Mouse (Mus musculus): Measurements from ENCODE around the gene Kl. TPM values are rescaled to one million over a fixed set of nuclear protein-coding genes. Genes with fewer than 3 reads are reported as not detected.

Kl gene
- polyA plus RNA-seq, 1 experiment from 2014 or later = 0.04 TPM

DNA sequence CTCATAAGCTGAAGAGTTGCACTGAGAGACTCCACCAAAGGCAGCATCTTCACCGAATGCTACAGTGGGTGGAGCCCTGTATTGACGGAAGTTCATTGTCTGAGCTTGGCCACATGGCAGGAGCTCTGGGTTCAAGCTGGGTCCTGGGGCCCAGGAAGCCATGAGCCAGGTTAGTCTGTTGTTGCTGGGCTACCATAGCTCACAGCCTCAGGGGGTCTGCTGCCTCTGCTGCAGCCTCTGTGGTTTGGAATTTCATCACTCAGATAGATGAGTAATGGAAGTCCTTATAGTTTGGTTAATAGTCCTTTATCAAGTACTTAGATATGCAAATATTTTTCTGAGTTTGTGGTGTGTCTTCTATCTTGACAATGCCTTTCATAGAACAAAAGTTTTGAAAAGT, 32.4 kb upstream of the Kl start:
- Histone ChIP-seq H3K4me3 (ENCODE audit: low read length) (no peak overlapping the region), H3K36me3 (ENCODE audit: control insufficient read depth, insufficient read depth, low read length) (no peaks in the 10 kb centered on the region), H3K9ac (ENCODE audit: low read depth, low read length) (no peak overlapping the region), H3K4me2 (ENCODE audit: low read depth, low read length) (no peak overlapping the region), H3K9me3 (ENCODE audit: control insufficient read depth, low read length) (no peaks in the 10 kb centered on the region), H3K27ac (ENCODE audit: low read length) (no peak overlapping the region), H3K4me1 (ENCODE audit: control insufficient read depth, insufficient read depth, low read length) (peaks cover 5% of the 10 kb centered on the region; the same call in 1 of the 2 replicates), H3K27me3 (replicated peaks; ENCODE audit: control insufficient read depth, insufficient read depth, low read length) (no peaks in the 10 kb centered on the region)
- no peak for ATAC-seq
- 79% methylated on average over 2 of the region's 2 CpGs for WGBS

DNA sequence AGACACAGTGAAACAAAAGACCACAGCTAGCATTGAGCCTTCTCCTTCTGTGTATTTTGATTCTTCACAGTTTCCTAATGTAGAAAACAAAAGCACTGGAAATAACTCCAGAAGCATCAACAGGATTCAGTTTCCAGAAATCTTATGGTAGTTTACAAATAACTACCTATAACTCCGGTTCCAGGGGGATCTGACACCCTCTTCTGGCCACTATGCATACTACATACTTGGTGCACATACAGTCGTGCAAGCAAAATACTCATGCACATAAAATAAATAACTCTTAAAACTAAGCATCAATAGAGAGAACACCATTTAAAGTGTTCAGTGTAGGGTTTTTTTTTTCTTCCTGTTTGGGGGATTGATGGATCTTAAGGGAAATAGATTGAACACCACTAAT, 23.0 kb upstream of the Kl start:
- Histone ChIP-seq H3K36me3 (ENCODE audit: control insufficient read depth, insufficient read depth, low read length) (no peaks in the 10 kb centered on the region), H3K4me2 (ENCODE audit: low read depth, low read length) (no peak overlapping the region), H3K4me3 (ENCODE audit: low read length) (no peak overlapping the region), H3K27me3 (replicated peaks; ENCODE audit: control insufficient read depth, insufficient read depth, low read length) (no peaks in the 10 kb centered on the region), H3K9ac (ENCODE audit: low read depth, low read length) (no peak overlapping the region), H3K9me3 (ENCODE audit: control insufficient read depth, low read length) (no peaks in the 10 kb centered on the region), H3K4me1 (ENCODE audit: control insufficient read depth, insufficient read depth, low read length) (no peaks in the 10 kb centered on the region), H3K27ac (ENCODE audit: low read length) (no peak overlapping the region)
- ATAC-seq = no peak
- 87% methylated on average over 2 of the region's 2 CpGs for WGBS

DNA sequence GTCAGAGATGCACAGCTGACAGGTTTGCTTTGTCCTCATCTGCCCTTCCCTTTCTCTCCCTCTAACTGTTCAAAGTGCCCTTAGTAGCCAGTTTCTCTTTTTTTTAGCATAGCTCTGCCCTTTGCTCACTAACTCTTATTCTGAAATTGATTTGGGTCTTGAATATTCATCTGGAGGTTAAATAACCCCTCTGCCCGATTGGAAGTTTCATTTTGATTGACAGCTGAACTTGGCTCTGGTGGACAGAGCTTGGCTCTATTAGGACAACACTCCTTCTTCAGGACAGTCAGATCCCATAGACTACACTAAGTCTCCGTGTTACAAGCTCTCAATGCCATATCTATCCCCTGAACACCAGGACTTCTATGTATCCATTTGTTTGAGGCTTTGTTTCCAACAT, 19.8 kb upstream of the Kl start:
- no peaks in the 10 kb centered on the region for H3K9me3 ChIP-seq (ENCODE audit: control insufficient read depth, low read length)
- H3K9ac ChIP-seq (ENCODE audit: low read depth, low read length) = no peak overlapping the region
- no peak overlapping the region for H3K4me3 ChIP-seq (ENCODE audit: low read length)
- H3K27me3 ChIP-seq (replicated peaks; ENCODE audit: control insufficient read depth, insufficient read depth, low read length) = no peaks in the 10 kb centered on the region
- H3K4me1 ChIP-seq (ENCODE audit: control insufficient read depth, insufficient read depth, low read length) = no peaks in the 10 kb centered on the region
- ATAC-seq = no peak
- H3K27ac ChIP-seq (ENCODE audit: low read length) = no peak overlapping the region
- no peak overlapping the region for H3K4me2 ChIP-seq (ENCODE audit: low read depth, low read length)
- H3K36me3 ChIP-seq (ENCODE audit: control insufficient read depth, insufficient read depth, low read length) = no peaks in the 10 kb centered on the region
- 68% methylated on average over 2 of the region's 2 CpGs for WGBS

DNA sequence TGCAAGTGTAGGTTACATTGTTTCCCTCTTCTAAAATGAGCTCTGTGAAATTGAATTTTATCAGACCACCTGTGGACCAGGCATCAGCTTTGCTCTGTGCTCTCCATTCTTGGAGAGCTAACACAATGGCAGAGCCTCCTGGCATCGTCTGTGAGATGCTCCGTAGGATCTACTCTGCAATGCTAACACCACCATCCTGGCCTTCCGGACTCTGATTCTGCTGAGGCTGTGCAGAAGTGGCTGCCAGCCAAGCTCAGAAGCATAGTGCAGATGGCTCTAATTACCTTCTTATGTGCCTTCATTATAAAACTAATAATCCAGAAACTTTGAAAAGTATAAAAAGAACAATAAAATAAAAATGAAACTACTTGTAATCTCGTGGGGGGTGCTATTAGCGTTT, 16.2 kb upstream of the Kl start:
- no peaks in the 10 kb centered on the region for H3K36me3 ChIP-seq (ENCODE audit: control insufficient read depth, insufficient read depth, low read length)
- H3K9ac ChIP-seq (ENCODE audit: low read depth, low read length) = no peak overlapping the region
- H3K9me3 ChIP-seq (ENCODE audit: control insufficient read depth, low read length) = no peaks in the 10 kb centered on the region
- H3K4me2 ChIP-seq (ENCODE audit: low read depth, low read length) = no peak overlapping the region
- no peaks in the 10 kb centered on the region for H3K4me1 ChIP-seq (ENCODE audit: control insufficient read depth, insufficient read depth, low read length)
- H3K4me3 ChIP-seq (ENCODE audit: low read length) = no peak overlapping the region
- no peak for ATAC-seq
- 32% methylated on average over 5 of the region's 5 CpGs for WGBS
- no peaks in the 10 kb centered on the region for H3K27me3 ChIP-seq (replicated peaks; ENCODE audit: control insufficient read depth, insufficient read depth, low read length)
- no peak overlapping the region for H3K27ac ChIP-seq (ENCODE audit: low read length)

DNA sequence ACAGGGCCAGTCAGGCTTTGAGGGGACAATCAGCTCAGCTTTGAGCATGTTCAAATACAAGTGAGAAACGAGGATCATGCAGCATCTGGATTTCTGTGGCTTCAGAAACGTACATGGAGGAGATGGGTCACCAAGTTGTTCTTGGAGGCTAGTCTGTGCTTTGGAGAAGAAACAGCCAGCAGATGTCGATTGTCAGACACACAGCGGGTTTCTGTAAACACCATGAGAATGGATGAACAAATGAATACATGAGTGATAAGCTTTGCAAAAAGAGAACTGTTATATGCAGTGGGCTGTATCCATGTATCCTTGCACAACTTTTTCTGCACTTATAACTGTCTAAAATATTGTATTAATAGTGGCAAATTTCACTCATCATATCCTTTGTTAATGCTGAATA, 15.6 kb upstream of the Kl start:
- Histone ChIP-seq H3K9me3 (ENCODE audit: control insufficient read depth, low read length) (no peaks in the 10 kb centered on the region), H3K4me3 (ENCODE audit: low read length) (no peak overlapping the region), H3K27ac (ENCODE audit: low read length) (no peak overlapping the region), H3K4me1 (ENCODE audit: control insufficient read depth, insufficient read depth, low read length) (no peaks in the 10 kb centered on the region), H3K9ac (ENCODE audit: low read depth, low read length) (no peak overlapping the region), H3K4me2 (ENCODE audit: low read depth, low read length) (no peak overlapping the region), H3K27me3 (replicated peaks; ENCODE audit: control insufficient read depth, insufficient read depth, low read length) (no peaks in the 10 kb centered on the region), H3K36me3 (ENCODE audit: control insufficient read depth, insufficient read depth, low read length) (no peaks in the 10 kb centered on the region)
- ATAC-seq = no peak
- 42% methylated on average over 4 of the region's 4 CpGs for WGBS

DNA sequence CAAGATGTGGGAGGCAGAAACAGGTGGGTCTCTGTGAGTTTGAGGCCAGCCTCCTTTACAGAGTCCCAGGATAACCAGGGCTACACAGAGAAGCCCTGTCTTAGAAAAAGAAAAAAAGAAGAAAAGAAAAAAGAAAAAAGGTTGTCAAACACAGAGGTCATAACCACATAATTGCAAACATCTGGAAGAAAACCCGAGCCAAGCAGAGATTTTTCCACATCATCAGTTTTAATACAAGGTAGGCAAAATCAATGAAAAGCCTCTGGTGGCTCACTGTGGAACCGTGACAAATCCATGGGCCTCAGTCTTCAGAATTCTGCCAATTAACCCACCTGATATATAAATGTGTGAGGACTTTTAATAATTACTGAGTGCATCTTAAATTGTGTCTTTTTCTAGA, 14.9 kb upstream of the Kl start:
- no peak for ATAC-seq
- no peak overlapping the region for H3K4me3 ChIP-seq (ENCODE audit: low read length)
- WGBS = 54% methylated on average over 2 of the region's 2 CpGs
- H3K27me3 ChIP-seq (replicated peaks; ENCODE audit: control insufficient read depth, insufficient read depth, low read length) = no peaks in the 10 kb centered on the region
- H3K9ac ChIP-seq (ENCODE audit: low read depth, low read length) = no peak overlapping the region
- H3K4me1 ChIP-seq (ENCODE audit: control insufficient read depth, insufficient read depth, low read length) = no peaks in the 10 kb centered on the region
- no peaks in the 10 kb centered on the region for H3K36me3 ChIP-seq (ENCODE audit: control insufficient read depth, insufficient read depth, low read length)
- no peak overlapping the region for H3K4me2 ChIP-seq (ENCODE audit: low read depth, low read length)
- H3K27ac ChIP-seq (ENCODE audit: low read length) = no peak overlapping the region
- H3K9me3 ChIP-seq (ENCODE audit: control insufficient read depth, low read length) = no peaks in the 10 kb centered on the region

DNA sequence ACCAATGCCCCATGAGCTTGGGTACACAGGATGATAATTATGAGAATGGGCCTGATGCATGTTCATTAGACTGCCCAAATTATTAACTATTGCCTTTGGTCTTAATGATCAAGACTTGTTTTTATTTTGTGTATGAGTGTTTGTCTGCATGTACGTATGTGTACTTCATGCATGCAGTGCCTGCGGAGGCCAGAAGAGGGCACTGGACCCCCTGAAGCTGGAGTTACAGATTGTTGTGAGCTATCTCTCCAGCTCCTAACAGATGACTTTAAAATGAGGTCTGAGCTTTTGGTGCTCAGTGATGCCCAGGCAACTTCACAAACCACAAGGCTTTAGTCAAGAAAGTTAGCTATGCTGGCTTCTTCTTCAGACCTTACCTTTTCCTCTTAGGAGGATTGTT, 6.8 kb upstream of the Kl start:
- Histone ChIP-seq H3K9me3 (ENCODE audit: control insufficient read depth, low read length) (no peaks in the 10 kb centered on the region), H3K36me3 (ENCODE audit: control insufficient read depth, insufficient read depth, low read length) (no peaks in the 10 kb centered on the region), H3K4me3 (ENCODE audit: low read length) (no peak overlapping the region), H3K4me2 (ENCODE audit: low read depth, low read length) (no peak overlapping the region), H3K9ac (ENCODE audit: low read depth, low read length) (no peak overlapping the region), H3K4me1 (ENCODE audit: control insufficient read depth, insufficient read depth, low read length) (no peaks in the 10 kb centered on the region), H3K27ac (ENCODE audit: low read length) (no peak overlapping the region), H3K27me3 (replicated peaks; ENCODE audit: control insufficient read depth, insufficient read depth, low read length) (no peaks in the 10 kb centered on the region)
- ATAC-seq = no peak
- WGBS = 97% methylated on average over 2 of the region's 2 CpGs

DNA sequence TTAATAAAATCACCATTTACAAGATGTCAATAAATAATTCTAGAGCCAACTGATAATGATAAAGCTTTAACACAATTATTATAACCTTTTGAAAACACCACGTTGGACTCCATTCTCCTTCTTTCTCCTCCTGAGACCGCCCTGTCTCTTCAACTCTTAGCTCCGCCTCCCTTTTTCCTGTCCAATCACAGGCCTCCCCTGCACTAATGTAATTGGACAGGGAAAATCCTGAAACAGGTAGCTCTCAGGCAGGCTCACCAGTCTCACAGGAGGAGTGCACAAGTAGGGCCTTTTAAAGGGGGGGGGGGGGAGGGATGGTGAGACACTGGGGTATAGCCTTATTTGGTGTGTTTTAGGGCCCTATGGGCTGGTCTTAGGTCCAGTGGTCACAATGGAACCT, 3.3 kb upstream of the Kl start:
- Histone ChIP-seq H3K27me3 (replicated peaks; ENCODE audit: control insufficient read depth, insufficient read depth, low read length) (peaks cover 21% of the 10 kb centered on the region), H3K27ac (ENCODE audit: low read length) (no peak overlapping the region), H3K9me3 (ENCODE audit: control insufficient read depth, low read length) (no peaks in the 10 kb centered on the region), H3K4me2 (ENCODE audit: low read depth, low read length) (no peak overlapping the region), H3K4me1 (ENCODE audit: control insufficient read depth, insufficient read depth, low read length) (peaks cover 9% of the 10 kb centered on the region), H3K9ac (ENCODE audit: low read depth, low read length) (no peak overlapping the region), H3K36me3 (ENCODE audit: control insufficient read depth, insufficient read depth, low read length) (no peaks in the 10 kb centered on the region), H3K4me3 (ENCODE audit: low read length) (no peak overlapping the region)
- ATAC-seq = no peak
- 86% methylated on average over 3 of the region's 3 CpGs for WGBS

DNA sequence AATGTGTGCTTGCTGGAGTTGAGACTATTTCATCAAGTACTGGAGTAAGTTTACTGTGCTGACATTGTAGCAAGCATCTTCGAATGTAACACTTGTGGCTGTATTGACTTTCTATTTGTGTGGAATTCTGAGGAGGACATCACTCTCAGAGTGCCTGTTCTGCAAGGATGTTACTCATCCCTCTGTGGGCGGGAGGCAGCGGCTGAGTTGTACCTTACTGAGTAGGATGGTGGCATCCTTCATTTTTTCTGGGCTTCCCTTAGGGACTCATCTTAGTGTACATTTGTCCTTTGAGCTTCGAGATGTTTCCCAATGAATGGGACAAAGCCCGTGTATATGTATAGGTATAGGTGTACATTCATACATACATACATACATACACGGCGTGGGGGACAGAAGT, 1.1 kb upstream of the Kl start:
- Histone ChIP-seq H3K4me1 (ENCODE audit: control insufficient read depth, insufficient read depth, low read length) (peaks cover 9% of the 10 kb centered on the region), H3K27ac (ENCODE audit: low read length) (no peak overlapping the region), H3K9me3 (ENCODE audit: control insufficient read depth, low read length) (no peaks in the 10 kb centered on the region), H3K4me2 (ENCODE audit: low read depth, low read length) (no peak overlapping the region), H3K4me3 (ENCODE audit: low read length) (no peak overlapping the region), H3K9ac (ENCODE audit: low read depth, low read length) (no peak overlapping the region), H3K27me3 (replicated peaks; ENCODE audit: control insufficient read depth, insufficient read depth, low read length) (peaks cover 25% of the 10 kb centered on the region), H3K36me3 (ENCODE audit: control insufficient read depth, insufficient read depth, low read length) (no peaks in the 10 kb centered on the region)
- no peak for ATAC-seq
- 95% methylated on average over 7 of the region's 7 CpGs for WGBS

DNA sequence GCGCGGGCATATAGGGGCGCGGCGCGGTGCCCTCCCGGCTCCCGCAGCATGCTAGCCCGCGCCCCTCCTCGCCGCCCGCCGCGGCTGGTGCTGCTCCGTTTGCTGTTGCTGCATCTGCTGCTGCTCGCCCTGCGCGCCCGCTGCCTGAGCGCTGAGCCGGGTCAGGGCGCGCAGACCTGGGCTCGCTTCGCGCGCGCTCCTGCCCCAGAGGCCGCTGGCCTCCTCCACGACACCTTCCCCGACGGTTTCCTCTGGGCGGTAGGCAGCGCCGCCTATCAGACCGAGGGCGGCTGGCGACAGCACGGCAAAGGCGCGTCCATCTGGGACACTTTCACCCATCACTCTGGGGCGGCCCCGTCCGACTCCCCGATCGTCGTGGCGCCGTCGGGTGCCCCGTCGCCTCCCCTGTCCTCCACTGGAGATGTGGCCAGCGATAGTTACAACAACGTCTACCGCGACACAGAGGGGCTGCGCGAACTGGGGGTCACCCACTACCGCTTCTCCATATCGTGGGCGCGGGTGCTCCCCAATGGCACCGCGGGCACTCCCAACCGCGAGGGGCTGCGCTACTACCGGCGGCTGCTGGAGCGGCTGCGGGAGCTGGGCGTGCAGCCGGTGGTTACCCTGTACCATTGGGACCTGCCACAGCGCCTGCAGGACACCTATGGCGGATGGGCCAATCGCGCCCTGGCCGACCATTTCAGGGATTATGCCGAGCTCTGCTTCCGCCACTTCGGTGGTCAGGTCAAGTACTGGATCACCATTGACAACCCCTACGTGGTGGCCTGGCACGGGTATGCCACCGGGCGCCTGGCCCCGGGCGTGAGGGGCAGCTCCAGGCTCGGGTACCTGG, 488 bp downstream of the Kl start:
- Histone ChIP-seq H3K27ac (ENCODE audit: low read length) (no peak overlapping the region), H3K36me3 (ENCODE audit: control insufficient read depth, insufficient read depth, low read length) (no peaks in the 10 kb centered on the region), H3K4me1 (ENCODE audit: control insufficient read depth, insufficient read depth, low read length) (peaks cover 9% of the 10 kb centered on the region), H3K4me3 (ENCODE audit: low read length) (peak overlapping the region; percentile 53), H3K4me2 (ENCODE audit: low read depth, low read length) (peak overlapping the region; percentile 91), H3K9me3 (ENCODE audit: control insufficient read depth, low read length) (no peaks in the 10 kb centered on the region), H3K27me3 (replicated peaks; ENCODE audit: control insufficient read depth, insufficient read depth, low read length) (peaks cover 25% of the 10 kb centered on the region), H3K9ac (ENCODE audit: low read depth, low read length) (peak overlapping the region; percentile 54)
- 2% methylated on average over 83 of the region's 89 CpGs for WGBS
- ATAC-seq = peak; percentile 86

All from intestine, embryonic 16.5 days (tissue).